Mouse (Mus musculus) stomach, postnatal 0 days (tissue): Measurements from ENCODE around the gene Trdmt1.
A peak's percentile ranks its signal among the peaks of the same experiment; 100 is the strongest.

Source experiments
- CTCF ChIP-seq: IDR thresholded peaks from 2 replicates; pipeline ENCODE4 v1.5.1; 2016; ENCODE audit warnings: antibody characterized with exemption, low read depth, mild to moderate bottlenecking, moderate library complexity
- EP300 ChIP-seq: optimal IDR thresholded peaks from 2 replicates; pipeline ENCODE3; 2016; ENCODE audit warnings: antibody characterized with exemption

DNA sequence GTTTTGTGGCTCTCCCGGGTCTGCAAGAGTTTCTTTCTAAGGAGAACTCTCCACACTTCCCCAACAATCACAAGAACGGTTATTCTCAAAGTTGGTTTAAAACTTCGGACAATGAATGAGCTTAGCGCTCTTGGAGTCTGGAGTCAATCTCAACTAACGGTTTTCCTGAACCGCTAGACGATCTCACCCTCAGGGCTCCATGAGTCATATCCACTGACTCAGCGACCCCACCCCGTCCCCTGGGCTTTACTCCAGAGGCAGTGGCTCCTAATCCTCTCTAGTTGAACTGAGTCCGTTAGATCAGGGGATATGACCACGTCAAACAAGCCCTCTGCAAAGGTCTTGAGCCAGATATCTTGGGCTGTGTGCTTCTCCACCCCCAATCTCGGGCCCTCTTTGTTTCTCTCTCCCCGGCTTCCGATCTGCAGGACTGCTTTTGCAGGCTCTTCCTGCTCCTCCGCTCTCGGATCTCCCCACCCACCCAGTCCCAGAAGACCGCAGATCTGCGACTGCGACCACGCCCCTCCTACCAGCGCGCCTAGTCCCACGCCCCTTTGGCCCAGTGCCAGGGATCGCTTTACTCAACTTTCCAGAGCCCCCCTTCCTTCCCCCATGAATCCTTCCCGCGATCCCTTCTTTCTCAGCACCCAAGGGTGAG, 29.1 kb upstream of the Trdmt1 start, which contains the start of gene Vim:
- no peak for TF ChIP-seq CTCF
- TF ChIP-seq EP300, result peak; percentile 46
